Mouse (Mus musculus) left cerebral cortex, postnatal 10 days (tissue): ENCODE results near the gene Wdr89. TPM values are rescaled to one million over a fixed set of nuclear protein-coding genes. Genes with fewer than 3 reads are reported as not detected.
"Not testable (repeated sequence)": the region's sequence is repeated elsewhere in the genome, so short reads cannot be mapped to it uniquely, and the experiment has no call there.

Experiments
- DNase-seq, 2 experiments: peaks; one replicate each; pipeline ENCODE4 v3.0.0; 2021 to 2022; ENCODE audit warnings: low spot score in 2 of 2, mixed read lengths in 1 of 2; ENCODE audit errors: extremely low spot score in 1 of 2
- intact Hi-C: fragments of 180-260 bp; cut with DNase I; formaldehyde crosslinking; loops from one replicate; pipeline ENCODE4 v1.15.1; 2025
- total RNA-seq, 2 experiments: library from RNA; stranded (reverse); gene quantifications; 2 replicates each; pipeline ENCODE4 v1.2.3; 2021

The Wdr89 gene
- total RNA-seq, result 1 to 10 TPM; 2.9 to 3.2 TPM

GRCm38 (mm10) chr12:75669258-75670106 is at the start of gene Wdr89:
Gene Wdr89, minus strand, starts transcription at chr12:75669537.
- intact Hi-C loops, result loop anchor here (5.0 kb wide), 2 partner anchors 63 to 103 kb away; no protein-coding TSS in a partner anchor
- peak; percentile 100 for DNase-seq

DNA sequence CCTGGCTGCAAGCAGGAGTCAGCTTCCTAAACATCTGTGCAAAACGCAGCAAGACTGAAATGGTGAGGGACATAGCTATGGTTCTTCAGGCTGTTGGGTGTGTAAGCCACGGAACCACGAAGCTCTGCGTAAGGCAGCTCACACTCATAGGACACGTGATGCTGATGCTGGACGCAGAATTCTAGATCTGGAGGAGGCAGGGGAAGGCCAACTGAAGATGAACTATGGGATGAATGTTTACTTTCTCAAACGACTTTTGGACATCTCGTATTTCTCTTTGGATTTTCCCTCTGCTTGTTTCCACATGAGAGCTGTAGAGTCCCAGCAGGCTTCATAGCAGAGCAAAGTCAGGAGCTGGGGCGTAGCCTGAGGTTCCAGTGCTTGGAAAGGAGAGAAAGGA is 44.3 kb upstream of the Wdr89 start:
- intact Hi-C loops, result no loop called here
- DNase-seq, result no peak

GRCm38 (mm10) chr12:75712905-75713304 is 43.6 kb upstream of the Wdr89 start:
- intact Hi-C loops, DNase-seq: not testable (repeated sequence)

- intact Hi-C loops, result no loop called here
- DNase-seq, result no peak
Observed at GRCm38 (mm10) chr12:75710596-75711376, 41.4 kb upstream of the Wdr89 start.

DNA sequence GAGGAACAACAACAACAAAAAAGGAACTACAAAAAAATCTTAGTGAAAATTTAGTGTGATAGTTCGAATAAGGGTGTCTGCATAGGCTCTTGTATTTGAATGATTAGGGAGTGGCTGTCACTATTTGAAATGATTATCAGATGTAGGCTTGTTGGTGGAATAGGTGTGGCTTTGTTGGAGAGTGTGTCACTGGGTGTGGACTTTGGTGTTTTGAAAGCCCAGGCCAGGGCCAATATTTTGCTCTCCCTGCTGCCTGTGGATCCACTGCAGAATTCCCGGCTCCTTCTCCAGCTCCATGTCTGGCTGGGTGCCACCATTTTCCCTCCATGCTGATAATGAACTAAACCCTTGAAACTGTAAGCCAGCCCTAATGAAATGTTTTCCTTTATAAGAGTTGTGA is 40.2 kb upstream of the Wdr89 start:
- no peak for DNase-seq
- intact Hi-C loops, result no loop called here

DNA sequence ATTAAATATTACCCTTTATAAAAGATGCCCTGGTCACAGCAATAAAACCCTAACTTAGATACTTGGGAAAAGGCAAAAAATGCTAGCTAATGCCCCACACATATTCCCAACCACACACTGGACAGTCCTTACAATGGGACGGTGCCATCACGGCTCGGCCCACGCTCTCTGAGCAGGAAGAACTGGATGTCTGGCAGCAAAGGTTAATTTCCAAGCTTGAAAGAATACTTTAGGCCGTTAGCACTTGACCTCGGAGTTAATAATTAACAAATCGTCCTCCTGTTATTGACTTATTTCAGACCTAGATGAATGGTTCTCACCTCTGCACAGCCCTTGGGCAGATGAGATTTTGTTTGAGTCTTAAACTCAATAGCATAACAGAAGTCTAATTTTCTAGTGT is 37.3 kb upstream of the Wdr89 start:
- no peak for DNase-seq
- intact Hi-C loops, result no loop called here

DNA sequence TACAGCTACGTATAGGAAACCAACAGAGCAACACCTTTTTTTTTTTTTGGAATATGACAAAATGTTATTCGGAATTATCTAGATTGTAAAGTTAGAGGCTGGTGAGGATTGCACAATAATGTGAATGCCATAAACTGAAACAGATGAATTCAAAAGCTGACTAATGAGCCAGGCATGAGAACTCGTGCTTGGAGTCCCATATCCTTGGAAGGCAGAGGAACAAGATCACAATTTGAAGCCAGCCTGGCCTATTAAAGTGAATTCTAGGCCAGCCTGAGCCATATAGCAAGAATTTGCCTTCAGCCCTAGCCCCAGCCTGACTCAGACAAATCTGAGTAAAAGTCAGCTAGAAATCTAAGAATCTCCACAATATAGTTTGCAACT is 33.4 kb upstream of the Wdr89 start:
- no peak for DNase-seq
- intact Hi-C loops, result no loop called here

GRCm38 (mm10) chr12:75702084-75702738 is 32.9 kb upstream of the Wdr89 start:
- DNase-seq, result no peak
- intact Hi-C loops, result no loop called here

DNA sequence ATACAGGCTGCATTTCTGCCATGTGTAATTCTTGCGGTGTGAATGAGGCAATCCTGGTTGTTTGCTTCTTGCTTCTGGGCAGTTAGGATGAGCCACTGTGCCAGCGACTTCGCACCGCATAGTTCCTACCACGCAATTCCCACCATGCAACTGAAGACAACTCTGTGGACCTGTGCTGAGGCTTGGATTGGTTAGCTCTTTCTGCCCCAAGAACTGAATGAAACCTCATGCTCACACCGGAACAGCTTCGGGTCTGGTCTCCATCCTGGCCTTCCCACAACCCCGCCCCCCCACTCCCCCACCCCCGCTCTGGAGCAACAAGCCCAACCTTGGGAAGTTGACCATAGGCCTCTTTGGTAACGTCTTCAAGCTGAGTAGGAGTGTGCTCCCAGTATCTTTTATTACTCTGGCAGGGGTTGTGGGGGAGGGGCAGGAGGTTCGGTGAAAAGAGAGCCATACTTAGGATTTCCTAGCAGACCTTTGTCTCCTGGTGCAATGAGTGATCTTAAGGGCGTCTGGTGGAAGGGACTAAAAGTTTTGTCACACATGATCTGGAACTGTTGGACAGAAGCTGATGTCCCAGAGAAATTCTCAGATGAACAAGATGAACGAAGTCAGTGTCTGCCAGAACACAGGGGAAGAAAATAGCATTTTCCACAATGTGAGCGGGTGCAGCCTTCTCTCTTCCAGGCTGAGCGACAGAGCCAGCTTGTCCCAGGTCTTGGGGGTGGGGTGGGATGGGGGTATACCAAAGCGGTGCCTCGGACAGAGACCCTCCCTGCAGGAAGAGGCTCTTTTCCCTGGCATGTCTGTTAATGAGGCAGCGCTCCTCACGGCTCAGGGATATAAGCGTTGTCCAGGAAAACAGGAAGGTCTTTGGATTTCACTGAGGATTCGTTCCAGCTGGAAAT is 32.1 kb upstream of the Wdr89 start:
- peak in 1 of 2 experiments; percentile 42 for DNase-seq
- intact Hi-C loops, result no loop called here

DNA sequence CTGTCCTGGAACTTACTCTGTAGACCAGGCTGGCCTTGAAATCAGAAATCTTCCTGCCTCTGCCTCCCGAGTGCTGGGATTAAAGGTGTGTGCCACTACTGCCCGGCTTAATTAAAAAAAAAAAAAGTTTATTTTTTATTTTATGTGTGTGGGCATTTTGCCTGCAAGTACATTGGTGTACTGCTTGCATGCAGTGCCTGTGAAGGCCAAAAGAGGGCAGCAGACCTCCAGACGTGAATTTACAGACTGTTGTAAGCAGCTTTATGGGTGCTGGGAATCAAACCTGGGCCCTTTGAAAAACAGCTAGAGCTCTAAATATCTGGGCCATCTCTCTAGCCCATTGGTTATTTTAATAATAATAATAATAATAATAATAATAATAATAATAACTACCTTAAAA is 29.4 kb upstream of the Wdr89 start:
- DNase-seq, result no peak
- intact Hi-C loops, result no loop called here

DNA sequence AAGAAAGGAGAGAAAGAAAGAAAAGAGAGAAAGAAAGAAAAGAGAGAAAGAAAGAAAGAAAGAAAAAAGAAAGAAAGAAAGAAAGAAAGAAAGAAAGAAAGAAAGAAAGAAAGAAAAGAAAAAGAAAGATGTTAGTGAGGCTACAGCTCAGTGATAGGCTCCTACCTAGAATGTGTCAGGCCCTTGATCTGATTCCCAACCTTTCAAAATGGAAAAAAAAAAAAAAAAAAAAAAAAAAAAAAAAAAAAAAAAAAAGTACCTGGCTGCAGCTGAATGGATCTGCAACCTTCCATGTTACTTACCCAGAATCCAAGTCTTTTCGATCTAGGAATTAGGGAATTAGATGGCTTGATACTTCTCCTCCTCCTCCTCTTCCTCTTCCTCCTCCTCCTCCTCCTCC is 26.5 kb upstream of the Wdr89 start:
- DNase-seq, result not testable (repeated sequence)

DNA sequence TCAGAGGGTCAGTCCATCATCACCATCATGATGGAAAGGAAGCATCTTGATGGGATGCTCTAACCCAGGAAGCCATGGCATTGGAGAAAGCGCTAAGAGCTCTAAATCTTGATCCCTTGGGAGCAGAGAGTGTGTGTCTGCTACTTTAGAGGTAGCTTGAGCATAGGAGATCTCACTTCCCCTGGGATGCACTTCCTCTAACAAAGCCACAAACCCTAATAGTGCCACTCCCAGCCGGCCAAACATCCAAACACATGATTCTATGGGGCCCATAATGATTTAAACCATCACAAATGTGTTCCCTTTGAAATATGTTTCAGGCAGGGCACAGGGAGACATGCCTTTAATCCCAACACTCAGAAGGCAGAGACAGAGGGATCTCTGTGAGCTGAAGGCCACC is 19.7 kb upstream of the Wdr89 start:
- DNase-seq, result no peak
- intact Hi-C loops, result no loop called here

More for the DNA sequence above, 26.5 kb upstream of the Wdr89 start:
- intact Hi-C loops, result not testable (repeated sequence)

- no peak for DNase-seq
- intact Hi-C loops, result no loop called here
Observed at GRCm38 (mm10) chr12:75687314-75687713, 18.0 kb upstream of the Wdr89 start.

DNA sequence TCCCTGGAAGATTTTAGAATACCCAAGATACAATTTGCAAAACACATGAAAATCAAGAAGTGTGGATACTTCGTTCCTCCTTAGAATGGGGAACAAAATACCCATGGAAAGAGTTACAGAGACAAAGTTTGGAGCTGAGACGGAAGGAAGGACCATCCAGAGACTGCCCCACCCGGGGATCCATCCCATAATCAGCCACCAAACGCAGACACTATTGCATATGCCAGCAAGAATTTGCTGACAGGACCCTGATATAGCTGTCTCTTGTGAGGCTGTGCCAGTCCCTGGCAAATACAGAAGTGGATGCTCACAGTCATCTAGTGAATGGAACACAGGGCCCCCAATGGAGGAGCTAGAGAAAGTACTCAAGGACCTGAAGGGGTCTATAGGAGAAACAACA is 14.7 kb upstream of the Wdr89 start:
- intact Hi-C loops, DNase-seq: not testable (repeated sequence)

DNA sequence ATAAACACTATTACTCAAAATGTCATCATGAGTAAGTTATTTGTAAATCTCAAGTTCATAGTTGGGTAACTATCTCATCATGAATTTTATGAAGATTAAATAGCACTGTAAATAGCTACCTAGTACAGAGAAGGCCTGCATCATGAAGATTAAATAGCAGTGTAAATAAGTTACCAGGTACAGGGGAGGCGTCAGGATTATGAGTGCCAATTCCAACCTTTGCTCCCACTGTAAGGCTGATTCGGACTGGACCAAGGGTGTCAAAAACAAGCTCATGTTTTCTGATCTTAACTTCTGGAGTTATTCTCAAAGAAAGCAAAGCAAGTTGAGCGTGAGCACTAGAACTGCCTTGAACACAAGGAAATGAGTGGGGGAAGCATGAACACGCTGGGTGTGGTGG is 14.3 kb upstream of the Wdr89 start:
- no peak for DNase-seq
- intact Hi-C loops, result no loop called here

GRCm38 (mm10) chr12:75682842-75683241 is 13.5 kb upstream of the Wdr89 start:
- intact Hi-C loops, result no loop called here
- no peak for DNase-seq

DNA sequence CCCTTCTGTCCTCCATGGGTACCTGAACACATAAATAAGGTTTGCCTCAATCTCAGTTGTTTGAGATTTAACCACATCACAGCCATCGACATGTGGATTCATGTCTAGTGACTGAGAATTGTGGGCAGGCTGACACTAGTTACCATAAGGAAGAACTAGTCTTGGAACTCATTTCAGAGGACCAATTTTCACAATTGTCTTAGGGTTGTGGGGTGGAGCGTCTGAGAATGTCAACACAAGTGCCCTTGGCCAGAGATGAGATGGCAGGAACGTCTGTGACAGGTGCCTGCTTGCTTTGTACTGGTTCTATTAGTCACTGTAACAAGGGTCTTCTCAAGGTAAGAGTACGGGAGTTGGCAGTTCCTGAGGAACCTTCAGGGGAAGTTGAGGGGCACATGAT is 11.8 kb upstream of the Wdr89 start:
- DNase-seq, result no peak
- intact Hi-C loops, result no loop called here

GRCm38 (mm10) chr12:75678393-75678792 is 9.1 kb upstream of the Wdr89 start:
- no peak for DNase-seq
- intact Hi-C loops, result no loop called here
